Mouse (Mus musculus) kidney, adult 11 months (tissue): ENCODE measurements at regions not wholly inside any gene's neighbourhood (a gene's known extent, or its start where the extent isn't known, plus 50 kb on each side); places are given as distances from the start of the nearest gene placed in this dataset.

Source experiments
- DNase-seq: peaks from one replicate; pipeline ENCODE4 v3.0.0; 2022

GRCm38 (mm10) chr3:52685434-52686181 lies 331.4 kb downstream of the Cog6 start:
- DNase-seq = peak; percentile 77

GRCm38 (mm10) chr3:52680824-52681388 lies 336.1 kb downstream of the Cog6 start:
- DNase-seq = no peak

- peak; percentile 32 for DNase-seq
Observed at GRCm38 (mm10) chr3:52676886-52677670, 340.0 kb downstream of the Cog6 start.

GRCm38 (mm10) chr3:52670628-52671028 lies 346.4 kb downstream of the Cog6 start:
- no peak for DNase-seq

- no peak for DNase-seq
Observed at GRCm38 (mm10) chr3:52663161-52663602, 353.9 kb downstream of the Cog6 start.

- no peak for DNase-seq
Observed at GRCm38 (mm10) chr3:52662164-52662908, 354.7 kb downstream of the Cog6 start.

GRCm38 (mm10) chr3:52653006-52653405 lies 364.0 kb downstream of the Cog6 start:
- no peak for DNase-seq

GRCm38 (mm10) chr3:52652476-52652870 lies 364.6 kb downstream of the Cog6 start:
- no peak for DNase-seq

GRCm38 (mm10) chr3:52651862-52652475 lies 365.1 kb downstream of the Cog6 start:
- DNase-seq = no peak

GRCm38 (mm10) chr3:52650071-52650470 lies 367.0 kb downstream of the Cog6 start:
- no peak for DNase-seq

GRCm38 (mm10) chr3:52648836-52649500 lies 368.1 kb downstream of the Cog6 start:
- no peak for DNase-seq

- DNase-seq = no peak
Observed at GRCm38 (mm10) chr3:52647900-52648299, 369.1 kb downstream of the Cog6 start.

- no peak for DNase-seq
Observed at GRCm38 (mm10) chr3:52647161-52647692, 369.8 kb downstream of the Cog6 start.

GRCm38 (mm10) chr3:52645156-52645555 lies 371.9 kb downstream of the Cog6 start:
- DNase-seq = no peak

- no peak for DNase-seq
Observed at GRCm38 (mm10) chr3:52644178-52645128, 372.6 kb downstream of the Cog6 start.

- no peak for DNase-seq
Observed at GRCm38 (mm10) chr3:52643796-52644177, 373.2 kb downstream of the Cog6 start.

GRCm38 (mm10) chr3:52643100-52643551 lies 373.9 kb downstream of the Cog6 start:
- DNase-seq = no peak

- peak; percentile 19 for DNase-seq
Observed at GRCm38 (mm10) chr3:52641226-52642181, 373.4 kb downstream of the Foxo1 start.
